Mouse (Mus musculus) adipocyte (in vitro differentiated cells): ENCODE results near the gene Methig1.

Experiments
- DNase-seq: peaks from one replicate; pipeline ENCODE4 v3.0.0-alpha.2; 2016; ENCODE audit warnings: low spot score

The Methig1 gene

GRCm38 (mm10) chr15:100422899-100423860, 70.2 kb downstream of the Methig1 start:
- peak; percentile 97 for DNase-seq

DNA sequence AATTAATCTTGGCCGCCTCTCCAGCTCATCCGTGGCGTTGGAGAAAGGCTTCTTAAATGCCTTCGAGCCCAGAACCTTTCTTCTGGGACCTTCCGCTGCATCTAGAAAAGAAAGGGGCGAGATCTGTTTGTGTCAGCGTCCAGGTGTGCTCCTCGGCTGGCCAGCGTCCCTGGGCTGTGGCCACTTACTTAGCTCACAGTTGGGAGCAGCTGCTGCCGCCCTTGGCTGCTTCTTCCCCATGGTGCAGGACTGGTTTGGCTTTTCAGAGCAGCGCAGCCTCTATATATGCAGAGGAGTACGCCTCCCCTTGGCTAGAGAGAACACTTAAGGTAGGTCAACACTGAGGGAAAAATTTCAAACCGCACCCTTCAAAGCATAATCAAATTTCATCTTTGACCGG, 71.0 kb downstream of the Methig1 start:
- no peak for DNase-seq

GRCm38 (mm10) chr15:100424396-100425122, 71.6 kb downstream of the Methig1 start, which contains the start of gene Slc11a2:
TSS of gene Slc11a2 (minus strand) at chr15:100425072.
- no peak for DNase-seq

- no peak for DNase-seq
These were observed 75.5 kb downstream of the Methig1 start for GRCm38 (mm10) chr15:100428296-100428905.

GRCm38 (mm10) chr15:100429959-100430565, 77.1 kb downstream of the Methig1 start:
- no peak for DNase-seq

GRCm38 (mm10) chr15:100433234-100433633, 80.3 kb downstream of the Methig1 start:
- no peak for DNase-seq
